Mouse (Mus musculus): ENCODE results near the gene Prkcg. TPM values are rescaled to one million over a fixed set of nuclear protein-coding genes. Genes with fewer than 3 reads are reported as not detected.

Prkcg gene
- total and polyA plus RNA-seq, 3 experiments, result 0.15 to 3.0 (median 0.17) TPM

DNA sequence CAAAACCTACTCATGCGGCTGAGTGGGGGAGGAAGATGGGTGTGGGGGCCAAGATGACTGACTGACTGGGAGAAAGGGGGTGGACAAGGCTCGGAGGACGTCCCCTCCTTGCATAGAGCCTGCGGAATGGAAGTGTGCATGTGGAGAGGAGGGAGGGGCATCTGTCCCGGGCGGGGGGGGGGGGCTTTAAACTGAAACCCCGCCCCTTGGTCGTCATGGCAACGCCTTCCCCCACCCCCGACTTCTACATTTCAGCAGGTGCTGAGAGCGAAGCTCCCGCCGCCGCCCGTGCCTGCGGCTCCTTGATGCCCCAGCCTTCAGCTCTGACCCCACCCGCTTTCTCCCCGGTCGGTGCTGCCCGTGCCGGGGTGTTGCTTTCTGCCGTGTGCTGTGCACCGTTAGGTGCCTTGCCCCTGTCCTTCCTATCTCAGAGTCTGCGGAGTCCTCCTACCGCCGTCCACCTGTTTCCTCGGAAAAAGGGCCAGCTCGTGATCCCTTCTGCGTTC is 14.3 kb downstream of the Prkcg start:
- DNase-seq (ENCODE audit: extremely low read depth), result no peak
- H3K4me3 ChIP-seq (replicated peaks in 1 of 3; ENCODE audit: low read depth in 2 of 3, low read length in 2 of 3, poor library complexity in 1 of 3), result peak overlapping the region; percentile 6 to 38 (median 15)
- no peak overlapping the region for H3K27ac ChIP-seq (ENCODE audit: insufficient read depth, low read depth)
- peaks cover 6 to 44% of the 10 kb centered on the region in 2 experiments for H3K4me1 ChIP-seq (ENCODE audit: control insufficient read depth in 1 of 2, insufficient read depth in 2 of 2)
- H3K9me3 ChIP-seq (replicated peaks; ENCODE audit: low read length), result no peaks in the 10 kb centered on the region
- peaks cover 2% of the 10 kb centered on the region for H3K27me3 ChIP-seq (replicated peaks)
- dilution Hi-C loops (cut with MboI; ENCODE audit: extremely low pct_ligation_motif_present, extremely low pct_unique_long_range_greater_than_20kb, low sequenced_read_pairs), result no loop called here
- H3K4me2 ChIP-seq (ENCODE audit: insufficient read depth, low read depth, poor library complexity, severe bottlenecking), result peak overlapping the region; percentile 93
- TF ChIP-seq ZKSCAN1 (IDR thresholded peaks at IDR 0.05; ENCODE audit: borderline replicate concordance, low read depth, low read length) (no peak), MXI1 (IDR thresholded peaks at IDR 0.05; ENCODE audit: low read depth, low read length) (peak; percentile 65), BHLHE40 (IDR thresholded peaks at IDR 0.05; ENCODE audit: low read depth, low read length) (peak; percentile 84), SIN3A (IDR thresholded peaks at IDR 0.05; ENCODE audit: low read length) (peak; percentile 43; the same call in 1 of the 2 replicates)
- peaks cover 0 to 24% of the 10 kb centered on the region in 2 experiments for H3K36me3 ChIP-seq (replicated peaks in 1 of 2; ENCODE audit: control insufficient read depth in 1 of 2, insufficient read depth in 1 of 2, low read length in 1 of 2)
- in situ Hi-C loops (cut with MboI; ENCODE audit: low pct_ligation_motif_present, low pct_unique_long_range_greater_than_20kb, low sequenced_read_pairs), result no loop called here
- no peak overlapping the region for H3K9ac ChIP-seq (ENCODE audit: insufficient read depth, low read depth)
- no peaks in the 10 kb centered on the region for H3K79me2 ChIP-seq (replicated peaks; ENCODE audit: control insufficient read depth, extremely low read depth, insufficient read depth, poor library complexity, severe bottlenecking)

DNA sequence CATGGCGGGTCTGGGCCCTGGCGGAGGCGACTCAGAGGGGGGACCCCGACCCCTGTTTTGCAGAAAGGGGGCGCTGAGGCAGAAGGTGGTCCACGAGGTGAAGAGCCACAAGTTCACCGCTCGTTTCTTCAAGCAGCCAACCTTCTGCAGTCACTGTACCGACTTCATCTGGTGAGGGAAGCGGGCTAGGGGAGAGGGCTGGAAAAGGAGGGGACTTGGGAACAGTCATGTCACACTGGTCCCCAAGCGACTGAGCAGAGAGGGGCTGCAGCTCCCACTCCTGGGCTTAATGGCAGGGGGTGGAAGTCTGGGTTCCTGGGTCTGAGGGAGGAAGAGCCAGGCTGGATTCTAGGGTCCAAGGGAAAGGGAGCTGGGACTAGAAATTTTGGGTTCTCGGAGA is 14.8 kb downstream of the Prkcg start:
- peaks cover 0 to 20% of the 10 kb centered on the region in 2 experiments for H3K36me3 ChIP-seq (replicated peaks in 1 of 2; ENCODE audit: control insufficient read depth in 1 of 2, insufficient read depth in 1 of 2, low read length in 1 of 2)
- H3K27ac ChIP-seq (ENCODE audit: insufficient read depth, low read depth), result no peak overlapping the region
- H3K4me1 ChIP-seq (ENCODE audit: control insufficient read depth in 1 of 2, insufficient read depth in 2 of 2), result peaks cover 6 to 44% of the 10 kb centered on the region in 2 experiments
- no peak for TF ChIP-seq ZKSCAN1 (IDR thresholded peaks at IDR 0.05; ENCODE audit: borderline replicate concordance, low read depth, low read length)
- TF ChIP-seq MYC (IDR thresholded peaks at IDR 0.05; ENCODE audit: low read depth, low read length), result no peak
- peaks cover 2% of the 10 kb centered on the region for H3K27me3 ChIP-seq (replicated peaks)
- in situ Hi-C loops (cut with MboI; ENCODE audit: low pct_ligation_motif_present, low pct_unique_long_range_greater_than_20kb, low sequenced_read_pairs), result no loop called here
- H3K4me2 ChIP-seq (ENCODE audit: insufficient read depth, low read depth, poor library complexity, severe bottlenecking), result peak overlapping the region; percentile 93
- H3K4me3 ChIP-seq (replicated peaks in 1 of 3; ENCODE audit: low read depth in 2 of 3, low read length in 2 of 3, poor library complexity in 1 of 3), result peak overlapping the region; percentile 6 to 38 (median 15)
- DNase-seq (ENCODE audit: extremely low read depth), result no peak
- dilution Hi-C loops (cut with MboI; ENCODE audit: extremely low pct_ligation_motif_present, extremely low pct_unique_long_range_greater_than_20kb, low sequenced_read_pairs), result no loop called here
- no peaks in the 10 kb centered on the region for H3K79me2 ChIP-seq (replicated peaks; ENCODE audit: control insufficient read depth, extremely low read depth, insufficient read depth, poor library complexity, severe bottlenecking)
- no peaks in the 10 kb centered on the region for H3K9me3 ChIP-seq (replicated peaks; ENCODE audit: low read length)
- no peak overlapping the region for H3K9ac ChIP-seq (ENCODE audit: insufficient read depth, low read depth)

DNA sequence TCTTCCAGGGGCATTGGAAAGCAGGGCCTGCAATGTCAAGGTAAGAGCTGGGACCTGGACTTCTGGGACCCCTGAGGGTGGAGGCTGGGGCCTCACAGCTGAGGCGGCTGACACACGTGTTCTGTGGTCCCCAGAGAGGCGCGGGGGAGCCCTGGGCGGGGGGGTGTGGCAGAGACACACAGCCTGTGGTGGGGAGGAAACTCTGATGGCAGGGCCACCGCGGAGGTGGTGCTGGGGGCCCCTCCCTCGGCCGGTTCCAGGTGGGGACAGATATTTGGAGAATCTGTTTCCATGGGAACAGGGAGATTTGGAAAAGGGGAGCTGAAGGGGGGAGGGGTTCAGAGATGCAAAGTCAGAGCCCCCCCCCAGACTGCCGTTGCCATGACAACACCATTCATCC is 15.3 kb downstream of the Prkcg start:
- peaks cover 2% of the 10 kb centered on the region for H3K27me3 ChIP-seq (replicated peaks)
- H3K4me3 ChIP-seq (replicated peaks in 1 of 3; ENCODE audit: low read depth in 2 of 3, low read length in 2 of 3, poor library complexity in 1 of 3), result no peak overlapping the region
- no peaks in the 10 kb centered on the region for H3K79me2 ChIP-seq (replicated peaks; ENCODE audit: control insufficient read depth, extremely low read depth, insufficient read depth, poor library complexity, severe bottlenecking)
- in situ Hi-C loops (cut with MboI; ENCODE audit: low pct_ligation_motif_present, low pct_unique_long_range_greater_than_20kb, low sequenced_read_pairs), result no loop called here
- H3K9me3 ChIP-seq (replicated peaks; ENCODE audit: low read length), result no peaks in the 10 kb centered on the region
- H3K9ac ChIP-seq (ENCODE audit: insufficient read depth, low read depth), result no peak overlapping the region
- DNase-seq (ENCODE audit: extremely low read depth), result peak; percentile 48
- no peak overlapping the region for H3K27ac ChIP-seq (ENCODE audit: insufficient read depth, low read depth)
- H3K36me3 ChIP-seq (replicated peaks in 1 of 2; ENCODE audit: control insufficient read depth in 1 of 2, insufficient read depth in 1 of 2, low read length in 1 of 2), result peaks cover 0 to 17% of the 10 kb centered on the region in 2 experiments
- peaks cover 6 to 44% of the 10 kb centered on the region in 2 experiments for H3K4me1 ChIP-seq (ENCODE audit: control insufficient read depth in 1 of 2, insufficient read depth in 2 of 2)
- dilution Hi-C loops (cut with MboI; ENCODE audit: extremely low pct_ligation_motif_present, extremely low pct_unique_long_range_greater_than_20kb, low sequenced_read_pairs), result no loop called here
- H3K4me2 ChIP-seq (ENCODE audit: insufficient read depth, low read depth, poor library complexity, severe bottlenecking), result peak overlapping the region; percentile 93
- peak; percentile 62; the same call in 1 of the 2 replicates for TF ChIP-seq MAX (IDR thresholded peaks at IDR 0.05; ENCODE audit: low read length)
- 0 out of 2 replicates have a peak, but pooled peaks have one; percentile 59 for TF ChIP-seq MAZ (IDR thresholded peaks at IDR 0.05; ENCODE audit: low read depth, low read length)
- peak; percentile 72 for TF ChIP-seq MXI1 (IDR thresholded peaks at IDR 0.05; ENCODE audit: low read depth, low read length)
- peak; percentile 40 for TF ChIP-seq TCF12 (IDR thresholded peaks at IDR 0.05; ENCODE audit: low read depth, low read length)
- TF ChIP-seq JUND (conservative IDR thresholded peaks at IDR 0.05; ENCODE audit: low read depth, low read length), result no peak
- peak; percentile 87 for TF ChIP-seq BHLHE40 (IDR thresholded peaks at IDR 0.05; ENCODE audit: low read depth, low read length)
- 0 out of 2 replicates have a peak, but pooled peaks have one; percentile 7 for TF ChIP-seq SIN3A (IDR thresholded peaks at IDR 0.05; ENCODE audit: low read length)
- TF ChIP-seq ETS1 (conservative IDR thresholded peaks at IDR 0.05; ENCODE audit: low read depth, low read length), result peak; percentile 53
- no peak for TF ChIP-seq ZKSCAN1 (IDR thresholded peaks at IDR 0.05; ENCODE audit: borderline replicate concordance, low read depth, low read length)
- no peak for TF ChIP-seq USF2 (conservative IDR thresholded peaks at IDR 0.05; ENCODE audit: low read depth, low read length)
